Mouse (Mus musculus): Measurements from ENCODE around the gene Filip1l. TPM values are rescaled to one million over a fixed set of nuclear protein-coding genes. Genes with fewer than 3 reads are reported as not detected.

Gene Filip1l
- polyA plus RNA-seq, 1 experiment from 2014 or later, result 26.0 TPM

DNA sequence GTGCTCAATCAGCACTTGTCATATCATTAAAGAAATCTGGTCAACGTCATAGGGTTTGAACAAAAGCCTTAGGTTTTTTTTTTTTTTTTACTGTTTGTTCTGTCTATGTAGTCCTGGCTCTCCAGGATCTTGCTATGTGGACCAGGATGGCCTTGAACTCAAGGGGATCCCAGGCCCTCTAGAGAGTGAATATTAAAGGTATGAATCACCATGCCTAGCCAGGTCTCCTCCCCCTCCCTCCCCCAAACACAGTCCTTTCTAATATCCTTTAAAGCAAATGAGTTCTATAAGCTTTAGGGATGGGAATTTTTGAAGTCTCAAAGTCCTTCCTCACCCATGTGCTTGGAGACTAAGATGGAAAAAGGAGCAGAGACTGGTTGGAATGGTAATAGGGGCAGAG, 65.1 kb downstream of the Filip1l start:
- H3K4me3 ChIP-seq (ENCODE audit: low read depth, low read length), result no peak overlapping the region
- ATAC-seq (replicated peaks; ENCODE audit: insufficient number of reproducible peaks, low FRiP score, low TSS enrichment), result no peak
- H3K9ac ChIP-seq (ENCODE audit: low read depth, low read length), result no peak overlapping the region
- H3K27me3 ChIP-seq (ENCODE audit: control insufficient read depth, insufficient read depth, low read length), result no peaks in the 10 kb centered on the region
- 0 out of 2 replicates have a peak, but pooled peaks cover 2% of the 10 kb centered on the region for H3K9me3 ChIP-seq (replicated peaks; ENCODE audit: control insufficient read depth, low read length)
- H3K4me1 ChIP-seq (ENCODE audit: control insufficient read depth, insufficient read depth, low read length), result peaks cover 21% of the 10 kb centered on the region
- no peak overlapping the region for H3K27ac ChIP-seq (ENCODE audit: low read depth, low read length)
- H3K4me2 ChIP-seq, result no peak overlapping the region
- 76% methylated on average over 1 of the region's 1 CpGs for WGBS (ENCODE audit: insufficient replicate concordance)
- no peaks in the 10 kb centered on the region for H3K36me3 ChIP-seq (ENCODE audit: control insufficient read depth, insufficient read depth, low read length)

DNA sequence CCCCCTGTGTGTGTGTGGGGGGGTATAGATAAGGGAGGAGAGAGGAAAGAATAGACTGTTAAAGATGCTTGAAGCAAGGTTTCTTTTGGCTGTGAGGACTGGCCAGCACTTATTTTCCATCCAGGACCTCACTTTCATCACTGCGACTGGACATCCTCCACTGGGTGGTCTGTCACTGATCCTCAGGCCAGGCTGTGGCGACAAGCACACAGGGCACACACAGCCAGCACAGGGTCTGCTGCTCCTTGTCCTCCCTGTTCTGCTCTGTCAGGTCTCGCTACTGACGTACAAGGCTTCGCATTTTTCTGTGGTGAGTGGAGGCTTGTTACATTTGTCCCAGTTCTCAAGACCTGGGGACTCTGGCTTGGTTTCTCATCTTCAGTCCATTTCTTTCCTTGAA, 66.4 kb downstream of the Filip1l start:
- Histone ChIP-seq H3K27me3 (ENCODE audit: control insufficient read depth, insufficient read depth, low read length) (no peaks in the 10 kb centered on the region), H3K9me3 (replicated peaks; ENCODE audit: control insufficient read depth, low read length) (0 out of 2 replicates have a peak, but pooled peaks cover 2% of the 10 kb centered on the region), H3K36me3 (ENCODE audit: control insufficient read depth, insufficient read depth, low read length) (no peaks in the 10 kb centered on the region), H3K4me3 (ENCODE audit: low read depth, low read length) (no peak overlapping the region), H3K4me2 (no peak overlapping the region), H3K4me1 (ENCODE audit: control insufficient read depth, insufficient read depth, low read length) (peaks cover 21% of the 10 kb centered on the region), H3K27ac (ENCODE audit: low read depth, low read length) (peak overlapping the region; percentile 59), H3K9ac (ENCODE audit: low read depth, low read length) (no peak overlapping the region)
- 13% methylated on average over 5 of the region's 5 CpGs for WGBS (ENCODE audit: insufficient replicate concordance)
- 0 out of 2 replicates have a peak, but pooled peaks have one; percentile 47 for ATAC-seq (replicated peaks; ENCODE audit: insufficient number of reproducible peaks, low FRiP score, low TSS enrichment)

DNA sequence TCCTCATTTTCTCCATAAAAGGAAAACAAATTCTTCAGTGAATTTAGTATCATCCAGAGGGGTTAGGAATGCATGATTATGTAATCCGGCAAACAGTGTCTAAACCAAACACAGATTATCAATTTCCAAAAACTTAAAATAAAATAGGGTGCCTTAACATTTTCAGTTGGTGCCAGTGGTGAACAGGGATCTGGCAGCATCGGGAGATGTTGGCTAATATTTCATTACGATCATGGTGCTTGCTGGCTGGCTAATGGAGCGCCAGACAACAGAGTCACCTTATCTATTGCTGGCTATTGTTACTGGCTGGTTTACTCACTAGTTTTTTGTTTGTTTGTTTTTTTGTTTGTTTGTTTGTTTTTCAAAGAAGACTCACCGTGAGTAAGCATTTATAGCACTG, 67.0 kb downstream of the Filip1l start:
- Histone ChIP-seq H3K36me3 (ENCODE audit: control insufficient read depth, insufficient read depth, low read length) (no peaks in the 10 kb centered on the region), H3K27me3 (ENCODE audit: control insufficient read depth, insufficient read depth, low read length) (no peaks in the 10 kb centered on the region), H3K27ac (ENCODE audit: low read depth, low read length) (no peak overlapping the region), H3K4me3 (ENCODE audit: low read depth, low read length) (no peak overlapping the region), H3K4me2 (no peak overlapping the region), H3K9me3 (replicated peaks; ENCODE audit: control insufficient read depth, low read length) (0 out of 2 replicates have a peak, but pooled peaks cover under 1% of the 10 kb centered on the region), H3K4me1 (ENCODE audit: control insufficient read depth, insufficient read depth, low read length) (peaks cover 21% of the 10 kb centered on the region), H3K9ac (ENCODE audit: low read depth, low read length) (no peak overlapping the region)
- 77% methylated on average over 5 of the region's 5 CpGs for WGBS (ENCODE audit: insufficient replicate concordance)
- ATAC-seq (replicated peaks; ENCODE audit: insufficient number of reproducible peaks, low FRiP score, low TSS enrichment), result no peak

GRCm38 (mm10) chr16:57420773-57421556, 68.1 kb downstream of the Filip1l start:
- H3K4me1 ChIP-seq (ENCODE audit: control insufficient read depth, insufficient read depth, low read length), result peaks cover 28% of the 10 kb centered on the region
- no peak for ATAC-seq (replicated peaks; ENCODE audit: insufficient number of reproducible peaks, low FRiP score, low TSS enrichment)
- no peak overlapping the region for H3K4me2 ChIP-seq
- no peaks in the 10 kb centered on the region for H3K36me3 ChIP-seq (ENCODE audit: control insufficient read depth, insufficient read depth, low read length)
- no peaks in the 10 kb centered on the region for H3K27me3 ChIP-seq (ENCODE audit: control insufficient read depth, insufficient read depth, low read length)
- peak overlapping the region; percentile 42; the same call in 1 of the 2 replicates for H3K27ac ChIP-seq (ENCODE audit: low read depth, low read length)
- no peaks in the 10 kb centered on the region for H3K9me3 ChIP-seq (replicated peaks; ENCODE audit: control insufficient read depth, low read length)
- H3K9ac ChIP-seq (ENCODE audit: low read depth, low read length), result no peak overlapping the region
- H3K4me3 ChIP-seq (ENCODE audit: low read depth, low read length), result no peak overlapping the region
- 32% methylated on average over 8 of the region's 8 CpGs for WGBS (ENCODE audit: insufficient replicate concordance)

DNA sequence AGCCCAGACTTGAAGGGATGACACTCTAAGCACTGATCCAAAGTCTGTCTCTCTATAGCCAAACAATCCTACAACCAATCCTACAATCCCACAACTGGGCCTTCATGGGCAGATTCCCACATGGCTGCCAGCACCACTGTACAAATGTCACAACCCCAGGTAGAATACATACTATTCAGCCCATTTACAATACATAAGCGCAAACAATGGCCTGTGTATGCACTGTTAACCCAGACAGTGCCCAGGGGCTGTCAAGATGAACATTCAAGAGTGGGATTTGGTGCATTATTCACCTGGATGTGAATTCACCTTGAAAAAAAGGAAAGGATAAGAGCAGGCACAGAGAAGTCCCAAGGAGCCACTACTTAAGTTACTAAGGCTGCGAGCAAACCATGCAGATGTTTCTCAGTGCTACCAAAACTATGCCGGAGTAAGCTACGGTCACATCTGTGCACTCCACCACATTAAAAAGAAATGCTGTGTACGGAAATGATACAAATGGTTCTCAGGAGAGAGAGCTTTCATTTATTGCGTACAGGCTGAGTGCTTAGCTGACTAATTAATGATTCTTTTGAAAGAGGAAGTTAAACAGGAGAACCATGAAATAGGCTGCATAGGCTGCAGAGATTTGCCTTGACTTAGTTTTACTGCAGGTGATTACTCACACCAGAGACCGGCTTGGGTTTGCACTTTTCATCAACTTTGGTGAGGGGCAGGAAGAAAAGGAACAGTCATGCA, 69.0 kb downstream of the Filip1l start:
- Histone ChIP-seq H3K4me1 (ENCODE audit: control insufficient read depth, insufficient read depth, low read length) (peaks cover 26% of the 10 kb centered on the region), H3K27ac (ENCODE audit: low read depth, low read length) (peak overlapping the region; percentile 35; the same call in 1 of the 2 replicates), H3K36me3 (ENCODE audit: control insufficient read depth, insufficient read depth, low read length) (no peaks in the 10 kb centered on the region), H3K27me3 (ENCODE audit: control insufficient read depth, insufficient read depth, low read length) (no peaks in the 10 kb centered on the region), H3K4me2 (no peak overlapping the region), H3K9ac (ENCODE audit: low read depth, low read length) (no peak overlapping the region), H3K9me3 (replicated peaks; ENCODE audit: control insufficient read depth, low read length) (no peaks in the 10 kb centered on the region), H3K4me3 (ENCODE audit: low read depth, low read length) (no peak overlapping the region)
- WGBS (ENCODE audit: insufficient replicate concordance), result 85% methylated on average over 7 of the region's 7 CpGs
- ATAC-seq (replicated peaks; ENCODE audit: insufficient number of reproducible peaks, low FRiP score, low TSS enrichment), result no peak

- H3K4me1 ChIP-seq (ENCODE audit: control insufficient read depth, insufficient read depth, low read length), result peaks cover 25% of the 10 kb centered on the region
- H3K9me3 ChIP-seq (replicated peaks; ENCODE audit: control insufficient read depth, low read length), result no peaks in the 10 kb centered on the region
- no peak overlapping the region for H3K9ac ChIP-seq (ENCODE audit: low read depth, low read length)
- H3K4me3 ChIP-seq (ENCODE audit: low read depth, low read length), result no peak overlapping the region
- H3K27me3 ChIP-seq (ENCODE audit: control insufficient read depth, insufficient read depth, low read length), result no peaks in the 10 kb centered on the region
- no peak for ATAC-seq (replicated peaks; ENCODE audit: insufficient number of reproducible peaks, low FRiP score, low TSS enrichment)
- no peak overlapping the region for H3K27ac ChIP-seq (ENCODE audit: low read depth, low read length)
- 60% methylated on average over 6 of the region's 6 CpGs for WGBS (ENCODE audit: insufficient replicate concordance)
- H3K4me2 ChIP-seq, result no peak overlapping the region
- no peaks in the 10 kb centered on the region for H3K36me3 ChIP-seq (ENCODE audit: control insufficient read depth, insufficient read depth, low read length)
Observed at GRCm38 (mm10) chr16:57423001-57423800, 70.3 kb downstream of the Filip1l start.

DNA sequence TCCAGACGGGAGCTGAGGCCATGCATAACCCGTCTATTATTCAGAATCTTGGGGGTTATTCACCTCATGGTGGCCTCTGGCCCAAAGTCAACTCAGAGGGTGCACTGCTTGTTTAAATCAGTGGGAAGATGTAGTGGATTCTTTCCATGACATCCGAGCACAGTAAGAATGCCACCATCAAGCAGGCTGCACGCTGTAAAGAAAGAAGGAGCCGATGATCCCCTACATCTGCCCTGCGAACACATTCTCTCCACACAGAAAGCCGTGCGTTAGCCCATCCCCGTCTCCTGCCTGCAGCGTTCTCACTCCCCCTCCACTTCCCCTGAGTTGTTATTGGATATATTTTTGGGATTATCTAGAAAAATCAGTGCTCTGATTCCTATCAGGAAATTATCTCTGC, 73.8 kb downstream of the Filip1l start:
- no peak overlapping the region for H3K27ac ChIP-seq (ENCODE audit: low read depth, low read length)
- H3K4me2 ChIP-seq, result no peak overlapping the region
- no peaks in the 10 kb centered on the region for H3K9me3 ChIP-seq (replicated peaks; ENCODE audit: control insufficient read depth, low read length)
- 66% methylated on average over 10 of the region's 10 CpGs for whole genome bisulfite sequencing (ENCODE audit: insufficient replicate concordance)
- H3K36me3 ChIP-seq (ENCODE audit: control insufficient read depth, insufficient read depth, low read length), result no peaks in the 10 kb centered on the region
- no peak overlapping the region for H3K4me3 ChIP-seq (ENCODE audit: low read depth, low read length)
- ATAC-seq (replicated peaks; ENCODE audit: insufficient number of reproducible peaks, low FRiP score, low TSS enrichment), result no peak
- H3K27me3 ChIP-seq (ENCODE audit: control insufficient read depth, insufficient read depth, low read length), result no peaks in the 10 kb centered on the region
- peaks cover 19% of the 10 kb centered on the region for H3K4me1 ChIP-seq (ENCODE audit: control insufficient read depth, insufficient read depth, low read length)
- H3K9ac ChIP-seq (ENCODE audit: low read depth, low read length), result no peak overlapping the region

- H3K9ac ChIP-seq (ENCODE audit: low read depth, low read length), result no peak overlapping the region
- no peaks in the 10 kb centered on the region for H3K27me3 ChIP-seq (ENCODE audit: control insufficient read depth, insufficient read depth, low read length)
- H3K4me3 ChIP-seq (ENCODE audit: low read depth, low read length), result no peak overlapping the region
- WGBS (ENCODE audit: insufficient replicate concordance), result 56% methylated on average over 7 of the region's 7 CpGs
- H3K4me2 ChIP-seq, result no peak overlapping the region
- ATAC-seq (replicated peaks; ENCODE audit: insufficient number of reproducible peaks, low FRiP score, low TSS enrichment), result 0 out of 2 replicates have a peak, but pooled peaks have one; percentile 49
- no peaks in the 10 kb centered on the region for H3K36me3 ChIP-seq (ENCODE audit: control insufficient read depth, insufficient read depth, low read length)
- peaks cover 18% of the 10 kb centered on the region for H3K4me1 ChIP-seq (ENCODE audit: control insufficient read depth, insufficient read depth, low read length)
- H3K27ac ChIP-seq (ENCODE audit: low read depth, low read length), result no peak overlapping the region; the same call in 1 of the 2 replicates
- H3K9me3 ChIP-seq (replicated peaks; ENCODE audit: control insufficient read depth, low read length), result no peaks in the 10 kb centered on the region
Observed at GRCm38 (mm10) chr16:57427516-57428285, 74.8 kb downstream of the Filip1l start.

Data from heart, embryonic 11.5 days (tissue).